Mouse (Mus musculus) E14TG2a.4 (cell line): Measurements from ENCODE around the gene Rnf207.

Experiments used
- H3K27me3 ChIP-seq: 2 replicates; pipeline ENCODE4 v1.6.1; 2014; ENCODE audit warnings: low read length, control low read depth; ENCODE audit not compliant: insufficient read depth
- H3K36me3 ChIP-seq: 2 replicates; pipeline ENCODE4 v1.6.1; 2014; ENCODE audit warnings: low read length, control low read depth; ENCODE audit not compliant: insufficient read depth
- H3K4me1 ChIP-seq: replicated peaks from 2 replicates; pipeline ENCODE4 v1.6.1; 2014; ENCODE audit warnings: low read depth, low read length, control low read depth
- H3K4me3 ChIP-seq: replicated peaks from 2 replicates; pipeline ENCODE4 v1.5.1; 2014; ENCODE audit warnings: mild to moderate bottlenecking, low read length
- H3K9me3 ChIP-seq: 2 replicates; pipeline ENCODE4 v1.6.1; 2014; ENCODE audit warnings: low read length, control low read depth
- CTCF ChIP-seq: conservative IDR thresholded peaks from 2 replicates; pipeline ENCODE4 v1.5.1; 2014; ENCODE audit warnings: low read length
- NANOG ChIP-seq: IDR thresholded peaks from 2 replicates; pipeline ENCODE4 v1.6.1; 2014; ENCODE audit warnings: borderline replicate concordance, low read length, mixed read lengths
- POU5F1 ChIP-seq: IDR thresholded peaks from 2 replicates; pipeline ENCODE4 v1.6.1; 2014; ENCODE audit warnings: low read length, borderline replicate concordance

The Rnf207 gene

GRCm38 (mm10) chr4:152285505-152285904 lies 33.3 kb downstream of the Rnf207 start:
- TF ChIP-seq POU5F1 (no peak), CTCF (peak; percentile 69)
- Histone ChIP-seq H3K4me1 (peaks cover 76% of the 10 kb centered on the region), H3K27me3 (peaks cover 75% of the 10 kb centered on the region), H3K4me3 (peak overlapping the region; percentile 73; the same call in 1 of the 2 replicates), H3K36me3 (no peaks in the 10 kb centered on the region), H3K9me3 (peaks cover 7% of the 10 kb centered on the region; the same call in 1 of the 2 replicates)

- Histone ChIP-seq H3K4me1 (peaks cover 80% of the 10 kb centered on the region), H3K9me3 (no peaks in the 10 kb centered on the region), H3K4me3 (peak overlapping the region; percentile 75), H3K27me3 (peaks cover 75% of the 10 kb centered on the region), H3K36me3 (no peaks in the 10 kb centered on the region)
- no peak for TF ChIP-seq NANOG
- TF ChIP-seq CTCF, result no peak
These were observed 35.4 kb downstream of the Rnf207 start for GRCm38 (mm10) chr4:152283186-152283950.

GRCm38 (mm10) chr4:152282721-152283120 lies 36.1 kb downstream of the Rnf207 start:
- Histone ChIP-seq H3K4me1 (peaks cover 76% of the 10 kb centered on the region), H3K36me3 (no peaks in the 10 kb centered on the region), H3K4me3 (peak overlapping the region; percentile 75), H3K27me3 (peaks cover 68% of the 10 kb centered on the region), H3K9me3 (no peaks in the 10 kb centered on the region)
- TF ChIP-seq CTCF (no peak), NANOG (no peak), POU5F1 (no peak)

- Histone ChIP-seq H3K4me1 (peaks cover 73% of the 10 kb centered on the region), H3K27me3 (peaks cover 57% of the 10 kb centered on the region), H3K36me3 (no peaks in the 10 kb centered on the region), H3K4me3 (no peak overlapping the region), H3K9me3 (no peaks in the 10 kb centered on the region)
- TF ChIP-seq CTCF (no peak), POU5F1 (no peak), NANOG (no peak)
These were observed 37.2 kb downstream of the Rnf207 start for GRCm38 (mm10) chr4:152281601-152282000.

DNA sequence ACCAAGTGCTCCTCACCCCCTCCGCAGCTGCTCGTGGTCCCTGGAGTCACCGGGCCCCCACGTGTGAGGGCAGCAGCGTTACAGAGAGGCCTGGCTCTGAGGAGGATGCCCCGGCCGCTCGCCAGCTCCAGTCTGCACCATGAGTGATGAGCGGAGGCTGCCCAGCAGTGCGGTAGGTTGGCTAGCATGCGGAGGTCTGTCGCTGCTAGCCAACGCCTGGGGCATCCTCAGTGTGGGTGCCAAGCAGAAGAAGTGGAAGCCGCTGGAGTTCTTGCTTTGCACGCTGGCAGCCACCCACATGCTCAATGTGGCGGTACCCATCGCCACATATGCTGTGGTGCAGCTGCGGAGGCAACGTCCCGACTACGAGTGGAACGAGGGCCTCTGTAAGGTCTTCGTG lies 39.8 kb downstream of the Rnf207 start:
- Histone ChIP-seq H3K9me3 (no peaks in the 10 kb centered on the region), H3K4me3 (peak overlapping the region; percentile 23), H3K4me1 (peaks cover 70% of the 10 kb centered on the region), H3K27me3 (peaks cover 60% of the 10 kb centered on the region), H3K36me3 (no peaks in the 10 kb centered on the region)
- no peak for TF ChIP-seq POU5F1
- no peak for TF ChIP-seq CTCF
- TF ChIP-seq NANOG, result no peak

GRCm38 (mm10) chr4:152277916-152278315 lies 40.9 kb downstream of the Rnf207 start:
- Histone ChIP-seq H3K9me3 (no peaks in the 10 kb centered on the region), H3K4me3 (no peak overlapping the region), H3K4me1 (peaks cover 71% of the 10 kb centered on the region), H3K36me3 (no peaks in the 10 kb centered on the region), H3K27me3 (peaks cover 55% of the 10 kb centered on the region)
- TF ChIP-seq CTCF, result peak; percentile 54
- no peak for TF ChIP-seq NANOG

DNA sequence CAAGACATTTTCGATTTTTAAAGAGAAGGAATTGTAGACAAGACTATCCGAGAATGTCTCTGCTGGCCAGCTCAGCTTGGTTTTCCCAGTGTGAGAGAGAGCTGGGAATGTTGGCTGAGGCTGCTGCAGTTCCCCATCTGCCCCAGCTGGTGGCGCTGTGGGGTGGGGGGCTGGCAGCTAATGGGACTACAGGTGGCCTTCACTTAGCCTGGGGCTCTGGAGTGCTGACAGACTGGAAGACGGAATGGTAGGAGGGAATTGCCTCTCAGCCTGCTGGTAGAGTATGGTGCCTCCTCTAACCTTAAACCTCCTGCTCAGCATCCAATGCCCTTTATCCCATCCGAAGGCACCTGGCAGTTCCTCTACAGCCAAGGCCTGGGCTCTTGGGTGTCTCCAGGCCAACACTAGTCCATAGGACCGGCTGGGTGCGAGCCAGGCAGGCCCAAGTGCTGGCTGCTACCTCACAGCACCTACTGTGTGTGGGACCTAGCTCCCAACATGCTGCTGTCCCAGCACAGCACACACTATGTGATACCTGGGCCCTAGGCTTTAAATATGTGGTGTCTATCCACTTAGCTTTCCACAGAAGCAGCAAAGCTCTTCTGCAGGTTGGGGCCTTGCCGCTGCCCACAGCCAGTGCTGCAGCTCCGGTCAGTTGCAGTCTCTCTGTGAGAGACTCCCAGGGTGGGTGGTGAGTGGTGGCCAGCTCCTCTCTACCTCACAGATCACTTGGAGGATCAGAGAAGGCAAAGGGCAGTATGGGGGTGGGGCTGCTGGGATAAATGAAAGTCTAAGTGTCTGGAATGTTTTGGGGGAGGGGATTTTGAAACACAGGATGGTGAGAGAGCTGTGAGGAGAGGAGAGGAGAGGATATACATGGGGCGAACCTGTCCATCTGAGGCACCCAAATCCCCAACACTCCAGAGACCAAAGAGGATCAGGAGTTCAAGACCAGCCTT lies 42.1 kb downstream of the Rnf207 start:
- peaks cover 10% of the 10 kb centered on the region; the same call in 1 of the 2 replicates for H3K36me3 ChIP-seq
- peaks cover 73% of the 10 kb centered on the region for H3K4me1 ChIP-seq
- H3K27me3 ChIP-seq, result peaks cover 42% of the 10 kb centered on the region
- H3K4me3 ChIP-seq, result peak overlapping the region; percentile 35; the same call in 1 of the 2 replicates
- peak; percentile 100 for TF ChIP-seq CTCF
- TF ChIP-seq NANOG, result no peak
- TF ChIP-seq POU5F1, result no peak
- H3K9me3 ChIP-seq, result no peaks in the 10 kb centered on the region

DNA sequence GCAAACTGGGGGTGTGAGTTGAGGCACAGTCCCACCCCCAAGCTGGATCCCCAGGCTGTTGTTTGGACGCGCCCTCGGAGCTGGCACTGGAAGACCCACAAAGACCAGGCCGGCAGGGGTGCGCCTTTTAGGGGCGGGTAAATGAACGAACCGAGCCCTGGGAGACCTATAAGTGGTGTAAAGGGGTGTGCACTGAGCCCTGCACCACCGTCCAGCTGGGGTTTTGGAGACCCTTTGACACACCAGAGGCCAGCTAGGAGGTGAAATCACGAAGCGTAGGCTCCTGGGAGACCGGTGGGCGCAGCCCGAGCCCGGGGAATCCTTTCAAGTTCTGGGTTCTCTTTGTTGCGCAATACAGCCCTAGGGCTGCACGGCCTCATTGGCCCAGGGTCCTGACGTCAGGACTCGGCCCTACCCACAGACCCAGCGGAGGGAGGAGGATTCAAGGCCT lies 44.1 kb downstream of the Rnf207 start:
- peaks cover 28% of the 10 kb centered on the region for H3K27me3 ChIP-seq
- H3K4me3 ChIP-seq, result peak overlapping the region; percentile 87
- TF ChIP-seq CTCF, result no peak
- TF ChIP-seq POU5F1, result no peak

More for the DNA sequence above, 44.1 kb downstream of the Rnf207 start:
- Histone ChIP-seq H3K9me3 (no peaks in the 10 kb centered on the region), H3K36me3 (peaks cover 18% of the 10 kb centered on the region), H3K4me1 (peaks cover 80% of the 10 kb centered on the region)
